Mouse (Mus musculus) lung, adult 2 months (tissue): ENCODE measurements around the gene Serinc5.

ENCODE experiments used
- CTCF ChIP-seq: fragments of 200-500 bp; IDR thresholded peaks from 2 replicates; pipeline ENCODE4 v1.5.1; 2011; ENCODE audit warnings: mild to moderate bottlenecking, low read length, control low read depth; ENCODE audit not compliant: insufficient read depth
- POLR2A ChIP-seq: fragments of 200-500 bp; IDR thresholded peaks from 2 replicates; pipeline ENCODE4 v1.6.1; 2011; ENCODE audit warnings: low read depth, mild to moderate bottlenecking, control low read depth, low read length, borderline replicate concordance; ENCODE audit errors: extremely low read depth

GRCm38 (mm10) chr13:92652498-92652897 lies 41.6 kb downstream of the Serinc5 start:
- TF ChIP-seq CTCF = no peak
- TF ChIP-seq POLR2A = no peak
